In genomic region chr2:92727241-92727640, GRCm38 (mm10) we compare ENCODE assay signal across 13 mouse cellular contexts.
DNase-seq lines count a peak whose midpoint lies in the region; ATAC-seq and TF ChIP-seq lines count a peak whose summit lies in the region.
"Had no signal": no experiment of that assay in that cellular context is flagged by ENCODE, and none has a peak within 500 bp of the region (broad histone marks: within the 10 kb centered on the region; RNA-seq: fewer than 3 reads in every experiment).

No protein-coding gene starts in this region.

- H3K36me3 ChIP-seq in lung, embryonic 15.5 days, result no peaks in the 10 kb centered on the region
- H3K36me3 ChIP-seq in embryonic facial prominence, embryonic 15.5 days, result no peaks in the 10 kb centered on the region
- H3K36me3 ChIP-seq in myocyte (ENCODE audit: control insufficient read depth, insufficient read depth), result no peaks in the 10 kb centered on the region
- H3K36me3 ChIP-seq: embryonic facial prominence, embryonic 12.5 days; liver, embryonic 13.5 days had no signal

- 60% methylated on average over 2 of the region's 2 CpGs for WGBS in lung, embryonic 15.5 days
- 81% methylated on average over 2 of the region's 2 CpGs for WGBS in embryonic facial prominence, embryonic 15.5 days

- H3K9ac ChIP-seq in lung, embryonic 15.5 days, result no peak overlapping the region
- no peak overlapping the region for H3K9ac ChIP-seq in embryonic facial prominence, embryonic 15.5 days
- H3K9ac ChIP-seq: embryonic facial prominence, embryonic 12.5 days; liver, embryonic 13.5 days had no signal

- DNase-seq in gastrocnemius, adult 8-10 months (ENCODE audit: low spot score in 2 of 2), result peak; percentile 33 to 46
- no peak for DNase-seq in gastrocnemius, postnatal 25 days
- DNase-seq in lung, postnatal 14 days, result no peak
- DNase-seq in layer of hippocampus, adult 18-20 months (ENCODE audit: low spot score in 2 of 2), result no peak
- DNase-seq in urinary bladder, postnatal 10 days (ENCODE audit: low spot score), result no peak
- DNase-seq: cerebellum, adult 11 months; liver, embryonic 13.5 days had no signal

- H3K79me2 ChIP-seq in myocyte (ENCODE audit: control insufficient read depth, insufficient read depth), result no peaks in the 10 kb centered on the region

- TF ChIP-seq POLR2A in myocyte (IDR thresholded peaks at IDR 0.05; ENCODE audit: insufficient read length, low read depth), result no peak

- no peak overlapping the region for H3K4me2 ChIP-seq in lung, embryonic 15.5 days
- H3K4me2 ChIP-seq in embryonic facial prominence, embryonic 15.5 days (replicated peaks), result no peak overlapping the region
- H3K4me2 ChIP-seq in myocyte (ENCODE audit: low read depth), result peak overlapping the region; percentile 48
- H3K4me2 ChIP-seq: embryonic facial prominence, embryonic 12.5 days; liver, embryonic 13.5 days had no signal

- no peaks in the 10 kb centered on the region for H3K9me3 ChIP-seq in lung, embryonic 15.5 days
- no peaks in the 10 kb centered on the region for H3K9me3 ChIP-seq in embryonic facial prominence, embryonic 15.5 days (replicated peaks)
- H3K9me3 ChIP-seq: embryonic facial prominence, embryonic 12.5 days; liver, embryonic 13.5 days had no signal

- peaks cover 13% of the 10 kb centered on the region for H3K4me1 ChIP-seq in lung, embryonic 15.5 days
- H3K4me1 ChIP-seq in embryonic facial prominence, embryonic 15.5 days, result no peaks in the 10 kb centered on the region
- H3K4me1 ChIP-seq: embryonic facial prominence, embryonic 12.5 days; liver, embryonic 13.5 days had no signal

- ATAC-seq in lung, embryonic 15.5 days (ENCODE audit: borderline replicate concordance, extremely low read depth, low FRiP score, low TSS enrichment), result peak; percentile 29; the same call in 1 of the 2 replicates
- ATAC-seq in embryonic facial prominence, embryonic 15.5 days (ENCODE audit: insufficient number of reproducible peaks, low FRiP score, low TSS enrichment, low read depth), result peak; percentile 66; the same call in 1 of the 2 replicates
- ATAC-seq: CD4-positive, CD25-positive, alpha-beta regulatory T cell, adult 4 months; intestine, postnatal 0 days had no signal

- peak overlapping the region; percentile 53; the same call in 1 of the 2 replicates for H3K27ac ChIP-seq in lung, embryonic 15.5 days
- H3K27ac ChIP-seq in embryonic facial prominence, embryonic 15.5 days (replicated peaks), result no peak overlapping the region
- H3K27ac ChIP-seq: embryonic facial prominence, embryonic 12.5 days; liver, embryonic 13.5 days had no signal

- no peak overlapping the region for H3K4me3 ChIP-seq in lung, embryonic 15.5 days
- H3K4me3 ChIP-seq in embryonic facial prominence, embryonic 15.5 days (replicated peaks), result no peak overlapping the region
- no peak overlapping the region for H3K4me3 ChIP-seq in myocyte
- H3K4me3 ChIP-seq: embryonic facial prominence, embryonic 12.5 days; liver, embryonic 13.5 days had no signal

- H3ac ChIP-seq in myocyte (ENCODE audit: control insufficient read depth, insufficient read length), result no peak overlapping the region

- no peaks in the 10 kb centered on the region for H3K27me3 ChIP-seq in lung, embryonic 15.5 days
- H3K27me3 ChIP-seq in embryonic facial prominence, embryonic 15.5 days, result no peaks in the 10 kb centered on the region
- H3K27me3 ChIP-seq in myocyte (ENCODE audit: control insufficient read depth, insufficient read depth, insufficient read length), result no peaks in the 10 kb centered on the region
- H3K27me3 ChIP-seq: embryonic facial prominence, embryonic 12.5 days; liver, embryonic 13.5 days had no signal

TF ChIP-seq in myocyte, 11 proteins besides CTCF, POLR2A, EP300 and RAD21:
- TF ChIP-seq TCF3 (IDR thresholded peaks at IDR 0.05; ENCODE audit: insufficient read length, low read depth) (no peak), MYOD1 (IDR thresholded peaks at IDR 0.05; ENCODE audit: control insufficient read depth in 1 of 3, insufficient read length in 2 of 3, low read depth in 2 of 3) (no peak), TCF12 (IDR thresholded peaks at IDR 0.05; ENCODE audit: insufficient read depth, poor library complexity, severe bottlenecking) (no peak), POLR2AphosphoS2 (IDR thresholded peaks at IDR 0.05; ENCODE audit: insufficient read length, low read depth) (no peak), E2F4 (IDR thresholded peaks at IDR 0.05; ENCODE audit: insufficient read depth) (no peak), MYOG (IDR thresholded peaks at IDR 0.05; ENCODE audit: control insufficient read depth in 1 of 3, insufficient read depth in 1 of 3, insufficient read length in 2 of 3, low read depth in 2 of 3) (no peak), SRF (IDR thresholded peaks at IDR 0.05; ENCODE audit: control insufficient read depth, insufficient read length, low read depth) (no peak), USF1 (IDR thresholded peaks at IDR 0.05; ENCODE audit: low read depth) (no peak), REST (IDR thresholded peaks at IDR 0.05; ENCODE audit: insufficient read depth, insufficient read length) (no peak), MAX (IDR thresholded peaks at IDR 0.05; ENCODE audit: low read depth) (no peak)

Comparison
In these comparisons a context has a peak if more than half of its experiments do, and no peak if none do; other contexts are left out.
1. DNase-seq: peak in gastrocnemius, adult 8-10 months (2 of 2); none in gastrocnemius, postnatal 25 days (single experiment), lung, postnatal 14 days (single experiment), layer of hippocampus, adult 18-20 months (0 of 2) and urinary bladder, postnatal 10 days (single experiment).